Mouse (Mus musculus) E14TG2a.4 (cell line): ENCODE data around the gene Ephx1.
A peak's percentile ranks its signal among the peaks of the same experiment; 100 is the strongest.

Experiments used
- H3K27me3 ChIP-seq: 2 replicates; pipeline ENCODE4 v1.6.1; 2014; ENCODE audit warnings: low read length, control low read depth; ENCODE audit not compliant: insufficient read depth
- H3K36me3 ChIP-seq: 2 replicates; pipeline ENCODE4 v1.6.1; 2014; ENCODE audit warnings: low read length, control low read depth; ENCODE audit not compliant: insufficient read depth
- H3K4me1 ChIP-seq: replicated peaks from 2 replicates; pipeline ENCODE4 v1.6.1; 2014; ENCODE audit warnings: low read depth, low read length, control low read depth
- H3K4me3 ChIP-seq: replicated peaks from 2 replicates; pipeline ENCODE4 v1.5.1; 2014; ENCODE audit warnings: mild to moderate bottlenecking, low read length
- H3K9me3 ChIP-seq: 2 replicates; pipeline ENCODE4 v1.6.1; 2014; ENCODE audit warnings: low read length, control low read depth
- CTCF ChIP-seq: conservative IDR thresholded peaks from 2 replicates; pipeline ENCODE4 v1.5.1; 2014; ENCODE audit warnings: low read length
- NANOG ChIP-seq: IDR thresholded peaks from 2 replicates; pipeline ENCODE4 v1.6.1; 2014; ENCODE audit warnings: borderline replicate concordance, low read length, mixed read lengths
- POU5F1 ChIP-seq: IDR thresholded peaks from 2 replicates; pipeline ENCODE4 v1.6.1; 2014; ENCODE audit warnings: low read length, borderline replicate concordance

Gene Ephx1

GRCm38 (mm10) chr1:181016532-181017131, 4.1 kb downstream of the Ephx1 start:
- H3K4me1 ChIP-seq: peaks cover 47% of the 10 kb centered on the region
- TF ChIP-seq POU5F1 (no peak), CTCF (no peak), NANOG (no peak)

GRCm38 (mm10) chr1:181016045-181016444, 4.7 kb downstream of the Ephx1 start:
- Histone ChIP-seq H3K36me3 (peaks cover 18% of the 10 kb centered on the region; the same call in 1 of the 2 replicates), H3K4me1 (peaks cover 52% of the 10 kb centered on the region), H3K27me3 (peaks cover 44% of the 10 kb centered on the region), H3K4me3 (peak overlapping the region; percentile 39; the same call in 1 of the 2 replicates), H3K9me3 (no peaks in the 10 kb centered on the region)
- TF ChIP-seq CTCF: no peak
- TF ChIP-seq POU5F1: no peak
- no peak for TF ChIP-seq NANOG

More at GRCm38 (mm10) chr1:181016532-181017131, 4.1 kb downstream of the Ephx1 start:
- peaks cover 18% of the 10 kb centered on the region; the same call in 1 of the 2 replicates for H3K36me3 ChIP-seq
- peak overlapping the region; percentile 82 for H3K4me3 ChIP-seq
- no peaks in the 10 kb centered on the region for H3K9me3 ChIP-seq
- peaks cover 47% of the 10 kb centered on the region for H3K27me3 ChIP-seq

GRCm38 (mm10) chr1:181015558-181015957, 5.1 kb downstream of the Ephx1 start:
- peaks cover 42% of the 10 kb centered on the region for H3K27me3 ChIP-seq

GRCm38 (mm10) chr1:181014731-181015500, 5.8 kb downstream of the Ephx1 start:
- Histone ChIP-seq H3K4me3 (peak overlapping the region; percentile 39; the same call in 1 of the 2 replicates), H3K36me3 (peaks cover 18% of the 10 kb centered on the region; the same call in 1 of the 2 replicates), H3K4me1 (peaks cover 63% of the 10 kb centered on the region), H3K9me3 (no peaks in the 10 kb centered on the region), H3K27me3 (peaks cover 36% of the 10 kb centered on the region)
- TF ChIP-seq NANOG (no peak), CTCF (no peak), POU5F1 (no peak)

More at GRCm38 (mm10) chr1:181015558-181015957, 5.1 kb downstream of the Ephx1 start:
- Histone ChIP-seq H3K4me3 (peak overlapping the region; percentile 39; the same call in 1 of the 2 replicates), H3K9me3 (no peaks in the 10 kb centered on the region), H3K36me3 (peaks cover 18% of the 10 kb centered on the region; the same call in 1 of the 2 replicates), H3K4me1 (peaks cover 56% of the 10 kb centered on the region)
- TF ChIP-seq CTCF: no peak
- TF ChIP-seq NANOG: no peak
- TF ChIP-seq POU5F1: no peak

GRCm38 (mm10) chr1:181013446-181013845, 7.3 kb downstream of the Ephx1 start:
- peaks cover 18% of the 10 kb centered on the region; the same call in 1 of the 2 replicates for H3K36me3 ChIP-seq
- H3K9me3 ChIP-seq: no peaks in the 10 kb centered on the region
- H3K4me3 ChIP-seq: no peak overlapping the region
- peaks cover 64% of the 10 kb centered on the region for H3K4me1 ChIP-seq
- peaks cover 29% of the 10 kb centered on the region for H3K27me3 ChIP-seq
- TF ChIP-seq POU5F1: no peak
- TF ChIP-seq NANOG: no peak
- no peak for TF ChIP-seq CTCF

- Histone ChIP-seq H3K4me3 (no peak overlapping the region), H3K4me1 (peaks cover 54% of the 10 kb centered on the region), H3K36me3 (peaks cover 18% of the 10 kb centered on the region; the same call in 1 of the 2 replicates), H3K27me3 (peaks cover 23% of the 10 kb centered on the region), H3K9me3 (no peaks in the 10 kb centered on the region)
- TF ChIP-seq NANOG (no peak), CTCF (no peak), POU5F1 (no peak)
Measured at GRCm38 (mm10) chr1:181012416-181012815, 8.3 kb downstream of the Ephx1 start.

GRCm38 (mm10) chr1:181011601-181012000, 9.1 kb downstream of the Ephx1 start:
- H3K36me3 ChIP-seq: peaks cover 18% of the 10 kb centered on the region; the same call in 1 of the 2 replicates
- TF ChIP-seq CTCF (no peak), POU5F1 (no peak), NANOG (no peak)
- H3K4me1 ChIP-seq: peaks cover 51% of the 10 kb centered on the region
- no peak overlapping the region for H3K4me3 ChIP-seq
- H3K9me3 ChIP-seq: no peaks in the 10 kb centered on the region
- H3K27me3 ChIP-seq: peaks cover 20% of the 10 kb centered on the region
